Mouse (Mus musculus): ENCODE measurements at regions not wholly inside any gene's neighbourhood (a gene's known extent, or its start where the extent isn't known, plus 50 kb on each side); places are given as distances from the start of the nearest gene placed in this dataset.

DNA sequence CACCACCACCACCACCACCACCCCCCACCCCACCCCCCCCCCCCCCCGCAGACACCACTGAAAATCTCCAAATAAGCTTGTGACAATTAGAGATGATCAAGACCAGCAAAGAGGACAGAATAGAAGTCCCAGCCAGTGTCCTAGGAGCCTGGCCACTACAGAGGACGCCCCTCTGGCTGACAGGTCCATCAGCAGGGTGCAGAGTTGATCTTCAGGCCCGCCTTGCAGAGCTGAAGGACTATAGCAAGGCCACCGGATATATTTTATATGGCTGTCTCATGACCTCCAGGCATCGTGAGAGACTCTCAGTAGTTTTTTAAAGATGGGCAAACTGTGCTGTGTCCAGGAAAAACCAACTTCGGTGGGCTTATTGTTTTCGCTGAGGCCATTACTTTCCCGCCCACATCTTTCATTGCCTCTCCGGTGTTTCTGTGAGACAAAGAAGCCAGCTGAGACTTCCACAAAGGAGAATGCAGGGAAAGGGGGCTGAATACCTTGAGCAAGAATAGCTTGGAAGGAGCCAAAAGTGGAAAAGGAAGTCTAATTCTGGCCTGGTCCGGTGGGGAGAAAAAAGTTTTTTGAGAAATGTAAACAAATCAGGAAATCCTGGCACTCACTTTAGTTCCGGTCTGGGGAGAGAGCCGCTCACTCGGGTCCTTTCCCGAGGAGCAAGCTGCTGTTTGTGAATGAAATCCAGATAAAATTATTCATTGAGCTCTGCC, 69.7 kb upstream of the Prep start:
- H3K4me2 ChIP-seq (ENCODE audit: low read depth): peak overlapping the region; percentile 32
- peak; percentile 45 for ATAC-seq (ENCODE audit: insufficient read depth, low FRiP score, low TSS enrichment)
- DNase-seq (ENCODE audit: low spot score): peak; percentile 66
- H3K4me1 ChIP-seq (ENCODE audit: control insufficient read depth, insufficient read depth, low read length): peaks cover 14% of the 10 kb centered on the region; the same call in 1 of the 2 replicates
- peak overlapping the region; percentile 57 for H3K27ac ChIP-seq (ENCODE audit: low read depth, low read length)
- WGBS: 4% methylated on average over 13 of the region's 14 CpGs
- H3K9ac ChIP-seq (ENCODE audit: low read length): peak overlapping the region; percentile 33; the same call in 1 of the 2 replicates
- H3K27me3 ChIP-seq (ENCODE audit: control insufficient read depth, insufficient read depth, low read length): no peaks in the 10 kb centered on the region
- no peak overlapping the region for H3K4me3 ChIP-seq (ENCODE audit: low read depth, low read length)
- no peaks in the 10 kb centered on the region for H3K36me3 ChIP-seq (ENCODE audit: control insufficient read depth, insufficient read depth, low read length)
- no peaks in the 10 kb centered on the region for H3K9me3 ChIP-seq (ENCODE audit: control insufficient read depth, low read length)

DNA sequence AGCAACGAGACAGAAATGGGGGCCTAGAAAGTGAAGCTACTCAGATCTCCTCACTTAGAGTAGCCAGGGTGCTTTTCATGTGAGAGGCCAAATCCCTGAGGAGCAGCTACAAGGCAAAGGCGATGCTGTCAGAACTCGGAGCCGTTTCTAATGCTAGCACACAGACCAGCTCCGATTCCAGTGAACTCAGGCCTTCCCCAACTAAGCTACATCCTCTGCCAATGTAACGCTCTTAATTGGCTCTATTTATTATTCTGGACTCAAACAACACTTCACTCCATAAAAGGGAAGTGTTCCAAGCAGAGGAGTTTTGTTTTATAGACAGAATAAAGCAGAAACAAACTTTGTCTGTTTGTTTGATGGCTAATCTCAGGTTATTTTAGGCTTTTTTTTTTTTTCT, 71.2 kb upstream of the Prep start:
- no peak for DNase-seq (ENCODE audit: low spot score)

DNA sequence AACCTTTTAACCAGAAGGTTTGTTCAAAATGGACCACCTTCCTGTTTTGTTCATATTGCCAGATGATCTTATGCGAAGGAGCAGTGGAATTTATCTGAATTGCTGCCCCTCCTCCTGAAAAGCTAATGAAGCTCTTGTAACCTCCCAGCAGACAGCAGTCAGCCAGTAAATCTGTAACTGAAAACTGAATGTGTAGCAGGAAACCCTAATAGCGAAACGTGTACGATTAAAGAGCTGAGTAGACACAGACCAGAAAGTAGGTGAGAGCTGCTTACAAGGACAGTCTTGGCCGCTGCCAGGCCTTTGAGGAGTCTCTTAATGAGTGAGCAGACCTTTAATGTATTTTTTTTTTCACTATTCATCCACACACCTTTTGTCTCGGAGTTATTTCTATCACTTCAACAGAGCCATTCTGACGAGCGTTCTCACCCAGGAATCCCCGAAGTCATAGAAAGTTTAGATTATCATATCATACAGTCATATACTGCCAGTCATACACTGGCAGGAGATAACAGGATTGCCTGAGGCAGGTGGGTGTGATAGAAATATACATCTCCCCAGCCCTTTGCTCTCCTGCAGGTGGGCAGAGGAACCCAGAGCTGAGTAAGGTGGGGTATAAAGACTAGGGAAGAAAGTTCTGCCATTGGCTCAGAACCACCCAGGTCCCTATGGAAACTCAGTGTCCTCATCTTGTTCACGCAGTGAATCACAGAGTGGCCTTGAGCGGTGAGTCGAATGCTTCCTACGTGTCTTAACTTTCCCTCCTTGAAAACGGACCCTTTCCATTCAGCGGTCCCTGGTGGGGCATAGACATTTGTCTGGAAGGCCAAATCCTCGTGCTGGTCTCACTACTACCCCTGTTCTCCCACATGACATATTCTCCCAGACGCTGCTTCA, 72.4 kb upstream of the Prep start:
- Histone ChIP-seq H3K27me3 (ENCODE audit: control insufficient read depth, insufficient read depth, low read length) (no peaks in the 10 kb centered on the region), H3K27ac (ENCODE audit: low read depth, low read length) (no peak overlapping the region), H3K4me2 (ENCODE audit: low read depth) (no peak overlapping the region), H3K9ac (ENCODE audit: low read length) (no peak overlapping the region), H3K9me3 (ENCODE audit: control insufficient read depth, low read length) (no peaks in the 10 kb centered on the region), H3K4me3 (ENCODE audit: low read depth, low read length) (no peak overlapping the region), H3K36me3 (ENCODE audit: control insufficient read depth, insufficient read depth, low read length) (no peaks in the 10 kb centered on the region), H3K4me1 (ENCODE audit: control insufficient read depth, insufficient read depth, low read length) (peaks cover 7% of the 10 kb centered on the region; the same call in 1 of the 2 replicates)
- no peak for DNase-seq (ENCODE audit: low spot score)
- ATAC-seq (ENCODE audit: insufficient read depth, low FRiP score, low TSS enrichment): no peak
- WGBS: 62% methylated on average over 17 of the region's 17 CpGs

More for the DNA sequence above, 71.2 kb upstream of the Prep start:
- Histone ChIP-seq H3K27ac (ENCODE audit: low read depth, low read length) (no peak overlapping the region), H3K9ac (ENCODE audit: low read length) (no peak overlapping the region), H3K4me2 (ENCODE audit: low read depth) (no peak overlapping the region), H3K9me3 (ENCODE audit: control insufficient read depth, low read length) (no peaks in the 10 kb centered on the region), H3K27me3 (ENCODE audit: control insufficient read depth, insufficient read depth, low read length) (no peaks in the 10 kb centered on the region), H3K4me1 (ENCODE audit: control insufficient read depth, insufficient read depth, low read length) (peaks cover 14% of the 10 kb centered on the region; the same call in 1 of the 2 replicates), H3K36me3 (ENCODE audit: control insufficient read depth, insufficient read depth, low read length) (no peaks in the 10 kb centered on the region), H3K4me3 (ENCODE audit: low read depth, low read length) (no peak overlapping the region)
- WGBS: 62% methylated on average over 6 of the region's 6 CpGs
- no peak for ATAC-seq (ENCODE audit: insufficient read depth, low FRiP score, low TSS enrichment)

GRCm38 (mm10) chr10:44993470-44994260, 73.3 kb upstream of the Prep start:
- 60% methylated on average over 10 of the region's 10 CpGs for WGBS
- Histone ChIP-seq H3K27ac (ENCODE audit: low read depth, low read length) (no peak overlapping the region), H3K4me2 (ENCODE audit: low read depth) (no peak overlapping the region), H3K9ac (ENCODE audit: low read length) (no peak overlapping the region), H3K36me3 (ENCODE audit: control insufficient read depth, insufficient read depth, low read length) (no peaks in the 10 kb centered on the region), H3K4me3 (ENCODE audit: low read depth, low read length) (no peak overlapping the region), H3K4me1 (ENCODE audit: control insufficient read depth, insufficient read depth, low read length) (peaks cover 7% of the 10 kb centered on the region; the same call in 1 of the 2 replicates), H3K9me3 (ENCODE audit: control insufficient read depth, low read length) (no peaks in the 10 kb centered on the region), H3K27me3 (ENCODE audit: control insufficient read depth, insufficient read depth, low read length) (no peaks in the 10 kb centered on the region)
- ATAC-seq (ENCODE audit: insufficient read depth, low FRiP score, low TSS enrichment) (no peak), DNase-seq (ENCODE audit: low spot score) (no peak)

- 82% methylated on average over 6 of the region's 6 CpGs for WGBS
- H3K4me2 ChIP-seq (ENCODE audit: low read depth): no peak overlapping the region
- H3K27ac ChIP-seq (ENCODE audit: low read depth, low read length): no peak overlapping the region
- no peaks in the 10 kb centered on the region; the same call in 1 of the 2 replicates for H3K4me1 ChIP-seq (ENCODE audit: control insufficient read depth, insufficient read depth, low read length)
- H3K9me3 ChIP-seq (ENCODE audit: control insufficient read depth, low read length): no peaks in the 10 kb centered on the region
- H3K4me3 ChIP-seq (ENCODE audit: low read depth, low read length): no peak overlapping the region
- no peaks in the 10 kb centered on the region for H3K27me3 ChIP-seq (ENCODE audit: control insufficient read depth, insufficient read depth, low read length)
- H3K36me3 ChIP-seq (ENCODE audit: control insufficient read depth, insufficient read depth, low read length): no peaks in the 10 kb centered on the region
- ATAC-seq (ENCODE audit: insufficient read depth, low FRiP score, low TSS enrichment) (no peak), DNase-seq (ENCODE audit: low spot score) (no peak)
- no peak overlapping the region for H3K9ac ChIP-seq (ENCODE audit: low read length)
These were observed 77.5 kb upstream of the Prep start for GRCm38 (mm10) chr10:44989539-44989938.

GRCm38 (mm10) chr10:44988756-44989155, 78.2 kb upstream of the Prep start:
- Histone ChIP-seq H3K27me3 (ENCODE audit: control insufficient read depth, insufficient read depth, low read length) (no peaks in the 10 kb centered on the region), H3K4me2 (ENCODE audit: low read depth) (no peak overlapping the region), H3K9me3 (ENCODE audit: control insufficient read depth, low read length) (no peaks in the 10 kb centered on the region), H3K4me1 (ENCODE audit: control insufficient read depth, insufficient read depth, low read length) (no peaks in the 10 kb centered on the region), H3K4me3 (ENCODE audit: low read depth, low read length) (no peak overlapping the region), H3K36me3 (ENCODE audit: control insufficient read depth, insufficient read depth, low read length) (no peaks in the 10 kb centered on the region), H3K27ac (ENCODE audit: low read depth, low read length) (no peak overlapping the region), H3K9ac (ENCODE audit: low read length) (no peak overlapping the region)
- ATAC-seq (ENCODE audit: insufficient read depth, low FRiP score, low TSS enrichment) (no peak), DNase-seq (ENCODE audit: low spot score) (no peak)
- 83% methylated on average over 8 of the region's 8 CpGs for WGBS

DNA sequence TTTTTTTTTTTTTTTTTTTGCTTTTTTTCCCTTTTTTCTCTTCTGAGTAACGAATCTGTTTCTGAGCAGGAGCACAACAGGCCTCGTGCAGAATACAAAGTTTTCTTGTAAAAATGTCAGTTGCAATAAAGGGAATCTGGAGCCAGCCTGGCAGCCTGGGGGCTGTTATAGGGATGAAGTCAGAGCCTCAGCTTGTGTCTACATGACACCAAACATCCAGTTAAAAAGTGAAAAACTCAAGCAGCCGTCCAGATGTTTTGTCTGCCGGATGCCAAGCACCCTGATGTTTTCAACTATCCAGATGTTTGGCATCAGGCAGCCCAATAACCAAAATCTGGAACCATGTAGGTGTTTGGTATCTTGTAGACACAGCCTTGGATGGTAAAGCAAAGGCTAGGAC, 79.4 kb upstream of the Prep start:
- WGBS: 73% methylated on average over 4 of the region's 4 CpGs
- ATAC-seq (ENCODE audit: insufficient read depth, low FRiP score, low TSS enrichment): no peak
- DNase-seq (ENCODE audit: low spot score): no peak
- Histone ChIP-seq H3K4me3 (ENCODE audit: low read depth, low read length) (no peak overlapping the region), H3K9me3 (ENCODE audit: control insufficient read depth, low read length) (no peaks in the 10 kb centered on the region), H3K4me2 (ENCODE audit: low read depth) (no peak overlapping the region), H3K27me3 (ENCODE audit: control insufficient read depth, insufficient read depth, low read length) (no peaks in the 10 kb centered on the region), H3K9ac (ENCODE audit: low read length) (no peak overlapping the region), H3K27ac (ENCODE audit: low read depth, low read length) (no peak overlapping the region), H3K36me3 (ENCODE audit: control insufficient read depth, insufficient read depth, low read length) (no peaks in the 10 kb centered on the region), H3K4me1 (ENCODE audit: control insufficient read depth, insufficient read depth, low read length) (no peaks in the 10 kb centered on the region)

GRCm38 (mm10) chr10:44981913-44982312, 85.1 kb upstream of the Prep start:
- Histone ChIP-seq H3K9ac (ENCODE audit: low read length) (no peak overlapping the region), H3K27ac (ENCODE audit: low read depth, low read length) (no peak overlapping the region), H3K27me3 (ENCODE audit: control insufficient read depth, insufficient read depth, low read length) (no peaks in the 10 kb centered on the region), H3K4me1 (ENCODE audit: control insufficient read depth, insufficient read depth, low read length) (no peaks in the 10 kb centered on the region), H3K4me2 (ENCODE audit: low read depth) (no peak overlapping the region), H3K4me3 (ENCODE audit: low read depth, low read length) (no peak overlapping the region), H3K36me3 (ENCODE audit: control insufficient read depth, insufficient read depth, low read length) (no peaks in the 10 kb centered on the region), H3K9me3 (ENCODE audit: control insufficient read depth, low read length) (no peaks in the 10 kb centered on the region)
- WGBS: 94% methylated on average over 2 of the region's 2 CpGs
- no peak for ATAC-seq (ENCODE audit: insufficient read depth, low FRiP score, low TSS enrichment)
- no peak for DNase-seq (ENCODE audit: low spot score)
